Mouse (Mus musculus) hindbrain, embryonic 13.5 days (tissue): ENCODE measurements around the gene Mylpf. TPM values are rescaled to one million over a fixed set of nuclear protein-coding genes. Genes with fewer than 3 reads are reported as not detected.
"Not testable (repeated sequence)": the region's sequence is repeated elsewhere in the genome, so short reads cannot be mapped to it uniquely, and the experiment has no call there.

Experiments used
- ATAC-seq: fragments of 200-750 bp; cut with Nextera tagmentation; 2 replicates; pipeline ENCODE4 v1.8.0; 2017; ENCODE audit warnings: moderate TSS enrichment; ENCODE audit not compliant: low FRiP score
- H3K27ac ChIP-seq: fragments of 300-500 bp; sonication (generic); 2 replicates; pipeline ENCODE4 v1.5.1; 2015; ENCODE audit warnings: inconsistent platforms, mild to moderate bottlenecking, moderate library complexity
- H3K27me3 ChIP-seq: fragments of 300-500 bp; sonication (generic); 2 replicates; pipeline ENCODE4 v1.6.1; 2015; ENCODE audit warnings: mild to moderate bottlenecking, inconsistent platforms
- H3K36me3 ChIP-seq: fragments of 300-500 bp; sonication (generic); 2 replicates; pipeline ENCODE4 v1.6.1; 2015; ENCODE audit warnings: mild to moderate bottlenecking, inconsistent platforms
- H3K4me1 ChIP-seq: fragments of 300-500 bp; sonication (generic); replicated peaks from 2 replicates; pipeline ENCODE4 v1.6.1; 2015; ENCODE audit warnings: inconsistent platforms
- H3K4me2 ChIP-seq: fragments of 300-500 bp; sonication (generic); 2 replicates; pipeline ENCODE4 v1.6.1; 2015; ENCODE audit warnings: inconsistent platforms, mild to moderate bottlenecking, moderate library complexity
- H3K4me3 ChIP-seq: fragments of 300-500 bp; sonication (generic); 2 replicates; pipeline ENCODE4 v1.5.1; 2015; ENCODE audit warnings: mild to moderate bottlenecking, inconsistent platforms
- H3K9ac ChIP-seq: fragments of 300-500 bp; sonication (generic); 2 replicates; pipeline ENCODE4 v1.6.1; 2015; ENCODE audit warnings: mild to moderate bottlenecking, inconsistent platforms
- H3K9me3 ChIP-seq: fragments of 300-500 bp; sonication (generic); 2 replicates; pipeline ENCODE4 v1.6.1; 2016; ENCODE audit warnings: inconsistent platforms
- WGBS: fragments of 180-500 bp; shearing (Covaris S2); methylation state at CpG from one replicate; pipeline ENCODE4 v1.1.7; 2015; 5-methylcytosine and 5-hydroxymethylcytosine counted together
- polyA plus RNA-seq: library from polyadenylated mRNA; unstranded; fragments of >200 nt; fragmentation: Nextera tagmentation; extraction: Ambion mirVana; gene quantifications from 2 replicates; pipeline ENCODE4 v1.2.1, GENCODE M21; 2015

The Mylpf gene
- polyA plus RNA-seq, 1 experiment from 2014 or later, result 15.5 TPM

DNA sequence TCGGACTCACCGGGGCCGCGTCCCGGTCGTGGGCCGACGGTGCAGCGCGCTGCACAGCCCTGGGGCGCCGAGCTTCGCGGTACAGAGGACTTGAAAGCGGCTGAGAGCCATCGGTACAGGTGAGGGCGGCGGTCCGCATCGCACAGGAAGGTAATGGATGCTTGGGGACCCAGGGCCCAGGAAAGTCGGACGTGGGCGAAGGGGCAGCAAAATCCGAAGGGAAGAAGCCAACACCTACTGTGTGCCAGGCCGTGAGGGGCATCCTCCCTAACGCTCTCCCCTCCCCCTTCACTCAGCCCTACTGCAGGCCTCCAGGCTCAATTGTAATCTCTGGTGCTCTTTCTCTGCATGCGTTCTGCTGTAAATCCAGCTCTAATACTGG, 24.7 kb downstream of the Mylpf start:
- Histone ChIP-seq H3K4me2 (peak overlapping the region; percentile 87), H3K36me3 (peaks cover 42% of the 10 kb centered on the region), H3K9ac (peak overlapping the region; percentile 98), H3K4me3 (peak overlapping the region; percentile 96), H3K9me3 (no peaks in the 10 kb centered on the region), H3K4me1 (peaks cover 54% of the 10 kb centered on the region), H3K27me3 (no peaks in the 10 kb centered on the region), H3K27ac (peak overlapping the region; percentile 100)
- ATAC-seq, result peak; percentile 57
- under 1% methylated on average over 27 of the region's 27 CpGs for WGBS

DNA sequence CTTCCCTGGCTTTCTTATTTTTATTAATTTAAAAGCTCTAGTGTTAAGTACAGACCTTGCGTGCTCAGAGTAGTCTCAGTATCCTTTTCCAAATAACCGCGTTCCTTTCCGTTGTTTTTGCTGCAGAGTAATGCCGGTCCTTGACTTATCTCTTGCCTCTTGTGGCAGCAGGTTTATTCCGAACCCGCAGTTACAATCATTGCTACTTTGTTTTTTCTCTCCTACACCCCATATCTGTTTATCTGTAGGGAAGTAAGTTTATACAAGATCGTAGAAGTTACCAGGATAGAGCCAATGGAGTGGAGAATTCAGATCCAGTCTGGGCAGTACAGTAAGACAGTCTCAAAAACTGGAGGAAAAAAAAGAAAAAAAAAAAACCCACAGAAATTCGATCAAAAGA, 25.1 kb downstream of the Mylpf start:
- Histone ChIP-seq H3K36me3 (peaks cover 46% of the 10 kb centered on the region), H3K9me3 (no peaks in the 10 kb centered on the region), H3K4me3 (peak overlapping the region; percentile 96), H3K9ac (peak overlapping the region; percentile 98), H3K4me2 (peak overlapping the region; percentile 87), H3K27me3 (no peaks in the 10 kb centered on the region), H3K4me1 (peaks cover 54% of the 10 kb centered on the region), H3K27ac (peak overlapping the region; percentile 100)
- WGBS, result 5% methylated on average over 9 of the region's 9 CpGs
- ATAC-seq, result no peak

DNA sequence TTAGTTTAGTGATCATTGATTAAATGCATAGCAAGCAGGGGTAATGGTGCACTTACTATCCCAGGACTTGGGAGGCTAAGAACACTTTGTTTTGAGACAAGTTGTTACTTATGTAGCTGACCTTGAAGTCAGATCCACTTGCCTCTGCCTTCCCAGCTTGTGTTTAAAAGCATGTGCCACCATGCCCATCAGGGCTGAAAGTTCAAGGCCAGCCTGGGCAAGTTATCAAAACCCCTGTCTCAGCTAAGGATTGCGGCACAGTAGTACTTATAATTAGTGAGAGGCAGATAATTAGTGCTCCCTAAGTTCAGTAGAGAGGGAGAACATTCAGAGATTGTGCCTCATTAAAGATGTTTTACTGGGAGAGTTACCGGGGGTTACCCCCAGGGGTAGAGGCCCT, 26.1 kb downstream of the Mylpf start:
- Histone ChIP-seq H3K4me1 (peaks cover 52% of the 10 kb centered on the region), H3K4me3 (no peak overlapping the region), H3K9ac (no peak overlapping the region), H3K9me3 (no peaks in the 10 kb centered on the region), H3K4me2 (peak overlapping the region; percentile 87), H3K27me3 (no peaks in the 10 kb centered on the region), H3K27ac (no peak overlapping the region), H3K36me3 (peaks cover 52% of the 10 kb centered on the region)
- no peak for ATAC-seq
- WGBS, result 94% methylated on average over 2 of the region's 2 CpGs

DNA sequence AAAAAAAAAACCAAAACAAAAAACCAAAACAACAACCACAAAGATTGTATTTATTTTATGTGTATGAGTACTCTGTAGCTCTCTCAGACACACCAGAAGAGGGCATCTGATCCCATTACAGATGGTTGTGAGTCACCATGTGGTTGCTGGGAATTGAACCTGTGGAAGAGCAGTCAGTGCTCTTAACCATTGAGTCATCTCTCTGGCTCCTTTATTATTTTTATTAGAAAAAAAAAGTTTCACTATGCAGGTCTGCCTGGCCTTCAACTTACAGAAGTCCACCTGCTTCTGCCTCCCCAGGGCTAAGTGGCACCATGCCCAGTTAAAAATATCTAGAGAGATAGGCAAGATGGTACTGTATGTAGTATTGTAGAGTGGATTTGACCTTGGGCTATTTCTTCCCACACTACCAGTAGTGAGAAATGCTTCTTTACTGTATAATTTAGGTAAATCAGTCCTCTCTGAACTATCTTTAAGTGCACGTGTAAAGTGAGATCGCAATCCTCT, 34.7 kb downstream of the Mylpf start:
- peaks cover 31% of the 10 kb centered on the region for H3K4me1 ChIP-seq
- peak overlapping the region; percentile 86 for H3K27ac ChIP-seq
- H3K9ac ChIP-seq, result peak overlapping the region; percentile 94
- WGBS, result 53% methylated on average over 2 of the region's 2 CpGs
- H3K4me3 ChIP-seq, result peak overlapping the region; percentile 78
- H3K36me3 ChIP-seq, result peaks cover 21% of the 10 kb centered on the region
- no peak for ATAC-seq
- H3K27me3 ChIP-seq, result no peaks in the 10 kb centered on the region
- no peaks in the 10 kb centered on the region for H3K9me3 ChIP-seq
- H3K4me2 ChIP-seq, result peak overlapping the region; percentile 82

DNA sequence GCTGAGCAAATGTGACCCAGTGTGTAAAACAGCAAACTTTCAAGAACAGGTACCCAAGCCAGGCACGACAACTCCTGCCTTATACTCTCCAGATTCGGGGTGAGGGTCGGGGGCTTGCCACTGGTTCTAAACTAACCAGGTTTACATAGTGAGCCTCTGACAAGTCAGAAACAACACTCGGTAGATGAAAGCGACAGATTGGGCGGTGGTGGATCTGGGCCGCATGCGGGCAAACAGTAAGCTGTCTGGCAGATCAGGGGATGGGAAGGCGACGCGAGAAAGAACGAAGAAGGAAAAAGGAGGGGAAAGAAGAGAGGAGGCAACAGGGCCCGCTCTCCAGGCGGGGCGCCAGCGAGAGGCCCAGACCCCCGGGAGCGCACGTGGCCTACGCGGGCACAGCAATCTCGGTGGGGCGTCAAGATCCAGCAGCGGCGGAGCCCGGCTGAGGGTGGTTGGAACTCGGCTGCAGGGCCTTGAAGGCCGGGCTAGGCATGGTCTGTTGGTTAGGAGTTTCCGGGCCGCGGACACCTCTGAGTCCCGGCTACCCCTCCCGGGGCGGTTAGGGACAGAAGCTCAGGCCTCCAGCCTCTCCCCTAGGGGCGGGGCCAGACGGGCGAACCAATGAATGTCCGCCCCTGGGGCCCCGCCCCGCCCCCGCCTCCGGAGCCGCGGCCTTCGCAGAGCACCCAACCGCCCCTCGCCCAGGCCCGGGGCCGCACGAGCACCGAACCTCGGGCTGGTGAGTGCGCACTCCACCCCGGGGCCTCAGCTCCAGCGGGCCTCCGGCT, 35.4 kb downstream of the Mylpf start, which contains the start of gene Zfp771:
Gene Zfp771 (plus strand): TSS at position 405 of the 788 bp plus-strand sequence.
- H3K9ac ChIP-seq, result peak within 1 kb of the TSS; percentile 94
- H3K4me2 ChIP-seq, result peak within 1 kb of the TSS; percentile 82
- H3K27me3 ChIP-seq, result no peaks in the 10 kb centered on the region
- no peaks in the 10 kb centered on the region for H3K9me3 ChIP-seq
- peaks cover 16% of the 10 kb centered on the region for H3K36me3 ChIP-seq
- H3K4me1 ChIP-seq, result peaks cover 31% of the 10 kb centered on the region
- WGBS, result 1% methylated on average over 53 of the region's 56 CpGs
- peak within 1 kb of the TSS; percentile 78 for H3K4me3 ChIP-seq
- ATAC-seq, result peak; percentile 93
- H3K27ac ChIP-seq, result peak within 1 kb of the TSS; percentile 86

DNA sequence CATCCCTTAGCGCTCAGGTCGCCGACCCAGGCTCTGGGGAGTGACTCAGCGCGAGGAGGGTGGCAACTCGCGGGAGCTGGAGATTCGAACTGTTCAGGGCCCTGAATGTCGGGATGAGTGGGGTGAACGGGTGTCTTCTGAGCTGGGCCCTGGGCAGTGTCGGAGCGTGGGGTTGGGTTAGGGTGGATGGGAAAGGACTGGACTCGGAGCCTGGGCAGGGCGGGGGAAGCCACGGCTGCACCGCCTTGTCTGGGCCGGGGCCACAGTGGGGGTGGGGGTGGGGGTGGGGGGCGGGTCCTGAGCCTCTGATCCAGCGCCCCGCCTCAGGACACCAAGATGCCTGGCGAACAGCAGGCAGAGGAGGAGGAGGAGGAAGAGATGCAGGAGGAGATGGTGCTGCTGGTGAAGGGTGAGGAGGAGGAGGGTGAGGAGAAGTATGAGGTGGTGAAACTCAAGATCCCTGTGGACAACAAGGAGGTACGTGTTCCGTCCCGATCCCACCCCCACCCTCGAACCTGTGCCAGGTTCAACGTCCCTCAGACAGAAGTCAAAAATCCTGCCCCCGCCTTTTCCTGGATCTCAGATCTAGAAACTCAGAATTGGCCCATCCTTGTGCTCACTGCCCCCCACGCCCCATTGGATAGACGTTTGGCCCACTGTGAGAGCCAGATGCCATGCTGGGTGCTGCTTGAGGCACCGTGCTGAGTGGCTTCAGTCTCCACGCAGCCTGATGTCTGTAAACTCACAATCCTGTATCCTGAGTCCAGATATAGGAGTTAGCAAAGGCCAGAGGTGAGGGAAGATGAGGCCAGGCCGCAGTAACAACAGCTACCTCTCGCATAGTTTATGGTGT, 36.2 kb downstream of the Mylpf start:
- Histone ChIP-seq H3K27me3 (no peaks in the 10 kb centered on the region), H3K36me3 (peaks cover 20% of the 10 kb centered on the region), H3K4me1 (peaks cover 31% of the 10 kb centered on the region), H3K4me3 (peak overlapping the region; percentile 78), H3K9ac (peak overlapping the region; percentile 94), H3K27ac (peak overlapping the region; percentile 86), H3K4me2 (peak overlapping the region; percentile 82), H3K9me3 (no peaks in the 10 kb centered on the region)
- WGBS, result 13% methylated on average over 29 of the region's 33 CpGs
- peak; percentile 81 for ATAC-seq

DNA sequence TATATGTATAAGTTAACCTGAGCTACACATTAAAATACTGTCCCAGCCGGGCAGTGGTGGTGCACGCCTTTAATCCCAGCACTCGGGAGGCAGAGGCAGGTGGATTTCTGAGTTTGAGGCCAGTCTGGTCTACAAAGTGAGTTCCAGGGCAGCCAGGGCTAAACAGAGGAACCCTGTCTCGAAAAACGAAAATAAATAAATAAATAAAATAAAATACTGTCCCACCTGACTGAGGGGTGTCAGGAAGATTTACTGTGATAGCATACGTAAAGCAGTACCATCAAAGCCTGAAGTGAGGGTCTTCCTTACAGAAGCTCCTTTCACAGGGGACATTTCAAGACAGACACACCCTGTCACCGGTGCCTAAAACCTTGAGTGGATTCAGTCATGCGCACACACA, 41.8 kb downstream of the Mylpf start:
- ATAC-seq, H3K4me2 ChIP-seq, H3K4me3 ChIP-seq, H3K27ac ChIP-seq, H3K9me3 ChIP-seq, H3K9ac ChIP-seq, H3K27me3 ChIP-seq: not testable (repeated sequence)
- H3K4me1 ChIP-seq, result peaks cover 31% of the 10 kb centered on the region
- WGBS, result 93% methylated on average over 8 of the region's 8 CpGs
- peaks cover 19% of the 10 kb centered on the region for H3K36me3 ChIP-seq

DNA sequence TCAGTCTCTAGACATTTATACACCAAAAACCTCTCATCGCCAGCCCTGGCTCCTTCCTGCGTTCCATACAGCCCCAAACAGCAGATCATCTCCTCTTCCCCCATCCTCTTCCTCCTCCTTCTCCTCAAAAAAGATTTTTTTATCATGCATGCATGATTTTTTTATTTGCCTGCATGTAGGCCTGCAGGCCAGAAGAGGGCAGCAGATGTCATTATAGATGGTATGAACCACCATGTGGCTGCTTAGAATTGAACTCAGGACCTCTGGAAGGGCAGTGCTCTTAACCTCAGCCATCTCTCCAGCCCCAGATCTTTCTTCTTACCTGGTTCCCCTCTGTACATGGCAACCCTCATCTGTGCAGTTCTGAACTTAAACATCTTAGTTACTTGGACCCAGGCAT, 43.7 kb downstream of the Mylpf start:
- Histone ChIP-seq H3K36me3 (peaks cover 29% of the 10 kb centered on the region), H3K9ac (no peak overlapping the region), H3K27me3 (no peaks in the 10 kb centered on the region), H3K4me1 (peaks cover 15% of the 10 kb centered on the region), H3K9me3 (no peaks in the 10 kb centered on the region), H3K27ac (no peak overlapping the region), H3K4me2 (no peak overlapping the region), H3K4me3 (no peak overlapping the region)
- 87% methylated on average over 2 of the region's 2 CpGs for WGBS
- no peak for ATAC-seq

DNA sequence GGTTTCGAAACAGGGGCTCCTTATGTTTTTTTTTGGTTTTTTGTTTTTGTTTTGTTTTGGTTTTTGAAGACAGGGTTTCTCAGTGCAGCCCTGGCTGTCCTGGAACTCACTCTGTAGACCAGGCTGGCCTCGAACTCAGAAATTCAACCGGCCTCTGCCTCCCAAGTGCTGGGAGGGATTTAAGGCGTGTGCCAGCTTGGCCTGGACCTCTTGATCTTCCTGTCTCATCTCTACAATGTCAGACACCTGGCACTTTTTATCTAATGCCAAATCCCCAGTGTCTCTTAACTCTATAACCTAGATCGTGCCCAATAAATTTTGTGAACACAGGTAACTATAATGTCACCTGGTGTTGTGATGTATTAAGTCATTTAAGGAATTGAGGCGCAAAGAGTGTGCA, 44.7 kb downstream of the Mylpf start:
- no peak for ATAC-seq
- Histone ChIP-seq H3K4me3 (peak overlapping the region; percentile 56), H3K9me3 (no peaks in the 10 kb centered on the region), H3K4me2 (peak overlapping the region; percentile 87), H3K4me1 (peaks cover 15% of the 10 kb centered on the region), H3K27me3 (no peaks in the 10 kb centered on the region), H3K36me3 (peaks cover 23% of the 10 kb centered on the region), H3K9ac (peak overlapping the region; percentile 79), H3K27ac (peak overlapping the region; percentile 94)
- WGBS, result 84% methylated on average over 6 of the region's 6 CpGs

DNA sequence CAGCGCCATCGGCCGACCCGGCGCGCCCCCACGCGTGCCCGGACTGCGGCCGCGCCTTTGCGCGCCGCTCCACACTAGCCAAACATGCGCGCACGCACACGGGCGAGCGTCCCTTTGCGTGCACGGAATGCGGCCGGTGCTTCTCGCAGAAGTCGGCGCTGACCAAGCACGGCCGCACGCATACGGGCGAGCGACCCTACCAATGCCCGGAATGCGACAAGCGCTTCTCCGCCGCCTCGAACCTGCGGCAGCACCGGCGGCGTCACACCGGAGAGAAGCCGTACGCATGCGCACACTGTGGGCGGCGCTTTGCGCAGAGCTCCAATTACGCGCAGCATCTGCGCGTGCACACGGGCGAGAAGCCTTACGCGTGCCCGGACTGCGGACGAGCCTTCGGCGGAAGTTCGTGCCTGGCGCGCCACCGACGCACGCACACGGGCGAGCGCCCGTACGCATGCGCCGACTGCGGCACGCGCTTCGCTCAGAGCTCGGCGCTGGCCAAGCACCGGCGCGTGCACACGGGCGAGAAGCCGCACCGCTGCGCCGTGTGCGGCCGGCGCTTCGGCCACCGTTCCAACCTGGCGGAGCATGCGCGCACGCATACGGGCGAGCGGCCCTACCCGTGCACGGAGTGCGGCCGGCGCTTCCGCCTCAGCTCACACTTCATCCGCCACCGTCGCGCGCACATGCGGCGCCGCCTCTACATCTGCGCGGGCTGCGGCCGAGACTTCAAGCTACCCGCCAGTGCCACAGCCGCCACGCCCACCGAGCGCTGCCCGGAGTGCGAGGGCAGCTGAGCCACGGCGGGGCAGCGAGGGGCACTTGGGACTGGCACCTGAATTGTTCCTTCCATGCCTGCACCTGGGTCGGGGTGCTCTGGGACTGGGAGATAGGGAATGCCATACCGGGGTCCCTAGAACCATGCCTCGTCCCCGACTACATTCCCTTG, 45.4 kb downstream of the Mylpf start:
- Histone ChIP-seq H3K4me2 (peak overlapping the region; percentile 87), H3K9ac (peak overlapping the region; percentile 82), H3K27ac (peak overlapping the region; percentile 94), H3K27me3 (no peaks in the 10 kb centered on the region), H3K36me3 (peaks cover 21% of the 10 kb centered on the region), H3K4me3 (peak overlapping the region; percentile 56), H3K4me1 (peaks cover 17% of the 10 kb centered on the region), H3K9me3 (no peaks in the 10 kb centered on the region)
- peak; percentile 96 for ATAC-seq
- under 1% methylated on average over 135 of the region's 136 CpGs for WGBS

DNA sequence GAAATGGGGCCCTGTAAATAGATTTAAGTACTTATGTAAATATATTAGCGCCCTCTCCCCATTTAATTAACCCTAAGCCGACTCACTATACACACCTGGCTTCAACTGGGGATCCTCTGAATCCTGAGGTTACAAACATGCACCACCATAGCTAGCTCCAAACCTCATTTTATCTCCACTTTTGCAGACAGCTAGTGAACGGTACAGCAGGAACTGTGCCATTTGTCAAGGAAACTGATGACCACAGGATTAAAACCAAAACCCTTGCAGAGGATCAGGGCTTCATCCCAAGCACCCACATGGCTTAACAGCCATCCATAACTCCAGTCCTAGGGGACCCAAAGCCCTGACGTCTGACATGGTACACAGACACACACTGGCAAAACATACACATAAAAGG, 46.3 kb downstream of the Mylpf start:
- Histone ChIP-seq H3K4me1 (peaks cover 27% of the 10 kb centered on the region), H3K9ac (peak overlapping the region; percentile 82), H3K27me3 (no peaks in the 10 kb centered on the region), H3K9me3 (no peaks in the 10 kb centered on the region), H3K4me2 (peak overlapping the region; percentile 87), H3K27ac (peak overlapping the region; percentile 94), H3K4me3 (peak overlapping the region; percentile 56), H3K36me3 (peaks cover 12% of the 10 kb centered on the region)
- no peak for ATAC-seq
- 32% methylated on average over 4 of the region's 4 CpGs for WGBS
